Mouse (Mus musculus): ENCODE results near the gene Prlr.

- TF ChIP-seq CTCF (IDR thresholded peaks at IDR 0.05; ENCODE audit: low read depth, low read length) (no peak), TAL1 (conservative IDR thresholded peaks at IDR 0.05; ENCODE audit: low read depth, low read length) (no peak), POLR2AphosphoS5 (IDR thresholded peaks at IDR 0.05; ENCODE audit: insufficient replicate concordance, low read depth, low read length) (no peak), GATA1 (IDR thresholded peaks at IDR 0.05; ENCODE audit: borderline replicate concordance, low read length) (no peak)
Observed at GRCm38 (mm10) chr15:10178131-10178566, 1.1 kb downstream of the Prlr start.

Measured in G1E (cell line).